Mouse (Mus musculus) gastrocnemius, adult 2 months (tissue): ENCODE results near the gene Tcp11. TPM values are rescaled to one million over a fixed set of nuclear protein-coding genes. Genes with fewer than 3 reads are reported as not detected.

Experiments used
- DNase-seq: peaks from one replicate; pipeline ENCODE4 v3.0.0; 2022
- H3K27ac ChIP-seq: fragments of 200-600 bp; 2 replicates; pipeline ENCODE4 v1.8.1; 2022; ENCODE audit warnings: mild to moderate bottlenecking
- H3K4me3 ChIP-seq: fragments of 200-600 bp; 2 replicates; pipeline ENCODE4 v1.8.1; 2022; ENCODE audit warnings: mild to moderate bottlenecking, moderate library complexity
- CTCF ChIP-seq: fragments of 200-600 bp; IDR thresholded peaks from 2 replicates; pipeline ENCODE4 v1.8.1; 2022; ENCODE audit warnings: antibody characterized with exemption, mild to moderate bottlenecking, moderate library complexity
- intact Hi-C: fragments of 180-260 bp; cut with DNase I; formaldehyde crosslinking; loops from one replicate; pipeline ENCODE4 v1.15.1; 2025
- total RNA-seq, 2 experiments: library from RNA; stranded (reverse); gene quantifications; 2 replicates each; pipeline ENCODE4 v1.2.3; 2021

Tcp11 gene
- total RNA-seq, 2 experiments from 2014 or later = not detected

- no peak for TF ChIP-seq CTCF
- intact Hi-C loops = no loop called here
- no peak overlapping the region for H3K4me3 ChIP-seq
- no peak overlapping the region for H3K27ac ChIP-seq
- no peak for DNase-seq
These were observed 20.9 kb upstream of the Tcp11 start for GRCm38 (mm10) chr17:28101284-28101887.

- no peak for DNase-seq
- TF ChIP-seq CTCF = peak; percentile 8; the same call in 1 of the 2 replicates
- no peak overlapping the region for H3K4me3 ChIP-seq
- intact Hi-C loops = no loop called here
- H3K27ac ChIP-seq = no peak overlapping the region
These were observed 20.2 kb upstream of the Tcp11 start for GRCm38 (mm10) chr17:28100669-28101068.

GRCm38 (mm10) chr17:28099086-28099485 is 18.6 kb upstream of the Tcp11 start:
- Histone ChIP-seq H3K27ac (no peak overlapping the region), H3K4me3 (no peak overlapping the region)
- intact Hi-C loops = no loop called here
- no peak for TF ChIP-seq CTCF
- DNase-seq = no peak

- H3K4me3 ChIP-seq = no peak overlapping the region
- no peak for DNase-seq
- intact Hi-C loops = no loop called here
- no peak overlapping the region for H3K27ac ChIP-seq
- no peak for TF ChIP-seq CTCF
These were observed 16.9 kb upstream of the Tcp11 start for GRCm38 (mm10) chr17:28097308-28097707.

- TF ChIP-seq CTCF = no peak
These were observed 16.0 kb upstream of the Tcp11 start for GRCm38 (mm10) chr17:28096418-28096817.

GRCm38 (mm10) chr17:28093837-28094236 is 13.4 kb upstream of the Tcp11 start:
- peak; percentile 29; the same call in 1 of the 2 replicates for TF ChIP-seq CTCF
- Histone ChIP-seq H3K27ac (no peak overlapping the region), H3K4me3 (no peak overlapping the region)
- DNase-seq = no peak
- intact Hi-C loops = no loop called here

More at GRCm38 (mm10) chr17:28096418-28096817, 16.0 kb upstream of the Tcp11 start:
- DNase-seq = no peak
- Histone ChIP-seq H3K4me3 (no peak overlapping the region), H3K27ac (no peak overlapping the region)
- intact Hi-C loops = no loop called here

- Histone ChIP-seq H3K27ac (no peak overlapping the region), H3K4me3 (no peak overlapping the region)
- no peak for DNase-seq
- peak; percentile 28; the same call in 1 of the 2 replicates for TF ChIP-seq CTCF
- intact Hi-C loops = no loop called here
These were observed 11.9 kb upstream of the Tcp11 start for GRCm38 (mm10) chr17:28092297-28092696.

- intact Hi-C loops = no loop called here
- DNase-seq = no peak
- Histone ChIP-seq H3K27ac (no peak overlapping the region), H3K4me3 (no peak overlapping the region)
- no peak for TF ChIP-seq CTCF
These were observed 8.3 kb upstream of the Tcp11 start for GRCm38 (mm10) chr17:28088718-28089117.

GRCm38 (mm10) chr17:28087430-28087829 is 7.0 kb upstream of the Tcp11 start:
- H3K27ac ChIP-seq = no peak overlapping the region
- TF ChIP-seq CTCF = no peak
- H3K4me3 ChIP-seq = no peak overlapping the region
- intact Hi-C loops = no loop called here
- no peak for DNase-seq

GRCm38 (mm10) chr17:28084964-28085363 is 4.5 kb upstream of the Tcp11 start:
- intact Hi-C loops = loop anchor here (1.0 kb wide), 2 partner anchors 48 to 78 kb away; no protein-coding TSS in a partner anchor
- Histone ChIP-seq H3K27ac (peak overlapping the region; percentile 82), H3K4me3 (peak overlapping the region; percentile 51)
- peak; percentile 99 for TF ChIP-seq CTCF
- peak; percentile 93 for DNase-seq

GRCm38 (mm10) chr17:28084395-28084905 is 4.0 kb upstream of the Tcp11 start:
- DNase-seq = no peak
- no peak overlapping the region for H3K4me3 ChIP-seq
- TF ChIP-seq CTCF = no peak
- intact Hi-C loops = no loop called here
- H3K27ac ChIP-seq = no peak overlapping the region

- TF ChIP-seq CTCF = no peak
- intact Hi-C loops = no loop called here
- no peak for DNase-seq
These were observed 2.4 kb upstream of the Tcp11 start for GRCm38 (mm10) chr17:28082863-28083262.

GRCm38 (mm10) chr17:28081856-28082255 is 1.4 kb upstream of the Tcp11 start:
- Histone ChIP-seq H3K27ac (no peak overlapping the region), H3K4me3 (no peak overlapping the region)
- no peak for DNase-seq
- no peak for TF ChIP-seq CTCF
- intact Hi-C loops = no loop called here

More at GRCm38 (mm10) chr17:28082863-28083262, 2.4 kb upstream of the Tcp11 start:
- Histone ChIP-seq H3K4me3 (no peak overlapping the region), H3K27ac (no peak overlapping the region)

- intact Hi-C loops = no loop called here
- no peak overlapping the region for H3K4me3 ChIP-seq
- no peak overlapping the region for H3K27ac ChIP-seq
- peak; percentile 59 for TF ChIP-seq CTCF
- no peak for DNase-seq
These were observed 946 bp upstream of the Tcp11 start for GRCm38 (mm10) chr17:28081385-28081784.
